Mouse (Mus musculus) neural tube, embryonic 12.5 days (tissue): ENCODE results near the gene Fermt1. TPM values are rescaled to one million over a fixed set of nuclear protein-coding genes. Genes with fewer than 3 reads are reported as not detected.

Experiments
- ATAC-seq: fragments of 200-750 bp; cut with Nextera tagmentation; 2 replicates; pipeline ENCODE4 v1.8.0; 2017; ENCODE audit warnings: low read depth, mild to moderate bottlenecking, moderate TSS enrichment, moderate library complexity; ENCODE audit not compliant: low FRiP score
- H3K27ac ChIP-seq: fragments of 300-500 bp; sonication (generic); 2 replicates; pipeline ENCODE4 v1.5.1; 2016
- H3K27me3 ChIP-seq: fragments of 300-500 bp; sonication (generic); replicated peaks from 2 replicates; pipeline ENCODE4 v1.6.1; 2016; ENCODE audit warnings: mild to moderate bottlenecking
- H3K36me3 ChIP-seq: fragments of 300-500 bp; sonication (generic); 2 replicates; pipeline ENCODE4 v1.6.1; 2016; ENCODE audit warnings: mild to moderate bottlenecking
- H3K4me1 ChIP-seq: fragments of 300-500 bp; sonication (generic); 2 replicates; pipeline ENCODE4 v1.6.1; 2016
- H3K4me2 ChIP-seq: fragments of 300-500 bp; sonication (generic); replicated peaks from 2 replicates; pipeline ENCODE4 v1.6.1; 2016; ENCODE audit warnings: mild to moderate bottlenecking
- H3K4me3 ChIP-seq: fragments of 300-500 bp; sonication (generic); 2 replicates; pipeline ENCODE4 v1.5.1; 2016
- H3K9ac ChIP-seq: fragments of 300-500 bp; sonication (generic); 2 replicates; pipeline ENCODE4 v1.6.1; 2016; ENCODE audit warnings: mild to moderate bottlenecking
- H3K9me3 ChIP-seq: fragments of 300-500 bp; sonication (generic); 2 replicates; pipeline ENCODE4 v1.6.1; 2016; ENCODE audit warnings: mild to moderate bottlenecking
- WGBS: fragments of 180-500 bp; shearing (Covaris S2); methylation state at CpG from one replicate; pipeline ENCODE4 v1.1.7; 2016; 5-methylcytosine and 5-hydroxymethylcytosine counted together
- polyA plus RNA-seq: library from polyadenylated mRNA; unstranded; fragments of >200 nt; fragmentation: Nextera tagmentation; extraction: Ambion mirVana; gene quantifications from 2 replicates; pipeline ENCODE4 v1.2.1, GENCODE M21; 2016

Fermt1 gene
- polyA plus RNA-seq, 1 experiment from 2014 or later, result 2.2 TPM

GRCm38 (mm10) chr2:132873657-132874326, 71.9 kb downstream of the Fermt1 start:
- peaks cover 2% of the 10 kb centered on the region; the same call in 1 of the 2 replicates for H3K4me1 ChIP-seq
- ATAC-seq, result no peak
- H3K9me3 ChIP-seq, result no peaks in the 10 kb centered on the region
- WGBS, result 92% methylated on average over 10 of the region's 10 CpGs
- H3K4me3 ChIP-seq, result no peak overlapping the region
- no peak overlapping the region for H3K9ac ChIP-seq
- peaks cover 16% of the 10 kb centered on the region for H3K27me3 ChIP-seq
- no peaks in the 10 kb centered on the region for H3K36me3 ChIP-seq
- no peak overlapping the region for H3K27ac ChIP-seq
- H3K4me2 ChIP-seq, result no peak overlapping the region

- no peak overlapping the region for H3K27ac ChIP-seq
- H3K36me3 ChIP-seq, result peaks cover 6% of the 10 kb centered on the region
- no peaks in the 10 kb centered on the region for H3K9me3 ChIP-seq
- H3K4me3 ChIP-seq, result no peak overlapping the region
- H3K4me1 ChIP-seq, result no peaks in the 10 kb centered on the region
- peaks cover 5% of the 10 kb centered on the region; the same call in 1 of the 2 replicates for H3K27me3 ChIP-seq
- no peak overlapping the region for H3K9ac ChIP-seq
- H3K4me2 ChIP-seq, result no peak overlapping the region
- ATAC-seq, result no peak
- WGBS, result 69% methylated on average over 3 of the region's 3 CpGs
Observed at GRCm38 (mm10) chr2:132871663-132872062, 74.0 kb downstream of the Fermt1 start.

- Histone ChIP-seq H3K4me3 (no peak overlapping the region), H3K4me1 (no peaks in the 10 kb centered on the region), H3K9ac (no peak overlapping the region), H3K9me3 (no peaks in the 10 kb centered on the region), H3K36me3 (peaks cover 13% of the 10 kb centered on the region), H3K27me3 (peaks cover 4% of the 10 kb centered on the region; the same call in 1 of the 2 replicates), H3K27ac (no peak overlapping the region), H3K4me2 (no peak overlapping the region)
- 76% methylated on average over 4 of the region's 4 CpGs for WGBS
- no peak for ATAC-seq
Observed at GRCm38 (mm10) chr2:132870286-132870685, 75.4 kb downstream of the Fermt1 start.

- Histone ChIP-seq H3K9me3 (no peaks in the 10 kb centered on the region), H3K27ac (no peak overlapping the region), H3K27me3 (no peaks in the 10 kb centered on the region), H3K4me2 (no peak overlapping the region), H3K4me1 (no peaks in the 10 kb centered on the region), H3K4me3 (no peak overlapping the region), H3K36me3 (peaks cover 15% of the 10 kb centered on the region), H3K9ac (no peak overlapping the region)
- 88% methylated on average over 5 of the region's 5 CpGs for WGBS
- no peak for ATAC-seq
Observed at GRCm38 (mm10) chr2:132869682-132870081, 76.0 kb downstream of the Fermt1 start.

- Histone ChIP-seq H3K4me2 (no peak overlapping the region), H3K27ac (no peak overlapping the region), H3K36me3 (peaks cover 25% of the 10 kb centered on the region), H3K27me3 (no peaks in the 10 kb centered on the region), H3K9ac (no peak overlapping the region), H3K9me3 (no peaks in the 10 kb centered on the region), H3K4me3 (no peak overlapping the region), H3K4me1 (no peaks in the 10 kb centered on the region)
- ATAC-seq, result no peak
- 80% methylated on average over 5 of the region's 5 CpGs for WGBS
Observed at GRCm38 (mm10) chr2:132867521-132867920, 78.2 kb downstream of the Fermt1 start.

- ATAC-seq, result no peak
- Histone ChIP-seq H3K36me3 (peaks cover 25% of the 10 kb centered on the region), H3K9me3 (no peaks in the 10 kb centered on the region), H3K4me2 (no peak overlapping the region), H3K4me3 (no peak overlapping the region), H3K9ac (no peak overlapping the region), H3K27ac (no peak overlapping the region), H3K27me3 (no peaks in the 10 kb centered on the region), H3K4me1 (no peaks in the 10 kb centered on the region)
- WGBS, result 93% methylated on average over 2 of the region's 2 CpGs
Observed at GRCm38 (mm10) chr2:132863325-132863724, 82.4 kb downstream of the Fermt1 start.

GRCm38 (mm10) chr2:132861456-132861855, 84.2 kb downstream of the Fermt1 start:
- Histone ChIP-seq H3K9me3 (no peaks in the 10 kb centered on the region), H3K27me3 (no peaks in the 10 kb centered on the region), H3K36me3 (peaks cover 18% of the 10 kb centered on the region), H3K4me2 (no peak overlapping the region), H3K27ac (no peak overlapping the region), H3K4me1 (no peaks in the 10 kb centered on the region), H3K4me3 (no peak overlapping the region), H3K9ac (no peak overlapping the region)
- ATAC-seq, result no peak
- 89% methylated on average over 2 of the region's 2 CpGs for WGBS

- H3K27ac ChIP-seq, result no peak overlapping the region
- H3K4me1 ChIP-seq, result no peaks in the 10 kb centered on the region
- ATAC-seq, result no peak
- no peak overlapping the region for H3K4me3 ChIP-seq
- H3K9ac ChIP-seq, result no peak overlapping the region
- no peak overlapping the region for H3K4me2 ChIP-seq
- H3K9me3 ChIP-seq, result no peaks in the 10 kb centered on the region
- peaks cover 14% of the 10 kb centered on the region for H3K36me3 ChIP-seq
- no peaks in the 10 kb centered on the region for H3K27me3 ChIP-seq
Observed at GRCm38 (mm10) chr2:132860435-132860834, 85.3 kb downstream of the Fermt1 start.

GRCm38 (mm10) chr2:132856333-132856732, 89.4 kb downstream of the Fermt1 start:
- Histone ChIP-seq H3K27me3 (no peaks in the 10 kb centered on the region), H3K4me2 (no peak overlapping the region), H3K27ac (no peak overlapping the region), H3K9me3 (no peaks in the 10 kb centered on the region), H3K36me3 (peaks cover 15% of the 10 kb centered on the region; the same call in 1 of the 2 replicates), H3K4me1 (no peaks in the 10 kb centered on the region), H3K4me3 (no peak overlapping the region), H3K9ac (no peak overlapping the region)
- 82% methylated on average over 5 of the region's 5 CpGs for WGBS
- no peak for ATAC-seq

Other genes with a start within 250 kb of the Fermt1 start
- 32.9 and 37.9 TPM in 2 replicates for gene Chgb, start 164.6 kb downstream of the Fermt1 start, polyA plus RNA-seq
- 28.5 and 30.6 TPM in 2 replicates for gene Trmt6, start 129.9 kb downstream of the Fermt1 start, polyA plus RNA-seq
- 12.5 and 13.0 TPM in 2 replicates for gene Mcm8, start 129.8 kb downstream of the Fermt1 start, polyA plus RNA-seq
- gene Crls1, start 99.2 kb downstream of the Fermt1 start, polyA plus RNA-seq, result 25.8 and 28.0 TPM in 2 replicates
- 0.05 TPM in 2 replicates for gene Lrrn4, start 65.0 kb downstream of the Fermt1 start, polyA plus RNA-seq